Mouse (Mus musculus) heart, embryonic 10.5 days (tissue): ENCODE measurements around the gene Nhej1. TPM values are rescaled to one million over a fixed set of nuclear protein-coding genes. Genes with fewer than 3 reads are reported as not detected.

ENCODE experiments used
- DNase-seq: peaks from one replicate; pipeline ENCODE4 v3.0.0-alpha.2; 2017; ENCODE audit warnings: low spot score
- H3K27ac ChIP-seq: fragments of 300-500 bp; sonication (generic); 2 replicates; pipeline ENCODE4 v1.5.1; 2016; ENCODE audit warnings: mild to moderate bottlenecking
- H3K27me3 ChIP-seq: fragments of 300-500 bp; sonication (generic); 2 replicates; pipeline ENCODE4 v1.6.1; 2016; ENCODE audit warnings: mild to moderate bottlenecking; ENCODE audit not compliant: poor library complexity, insufficient read depth, severe bottlenecking
- H3K36me3 ChIP-seq: fragments of 300-500 bp; sonication (generic); 2 replicates; pipeline ENCODE4 v1.6.1; 2016; ENCODE audit warnings: mild to moderate bottlenecking, moderate library complexity
- H3K4me1 ChIP-seq: fragments of 300-500 bp; sonication (generic); 2 replicates; pipeline ENCODE4 v1.6.1; 2016; ENCODE audit warnings: mild to moderate bottlenecking
- H3K4me3 ChIP-seq: fragments of 300-500 bp; sonication (generic); 2 replicates; pipeline ENCODE4 v1.5.1; 2016; ENCODE audit warnings: mild to moderate bottlenecking, moderate library complexity
- H3K9me3 ChIP-seq: fragments of 300-500 bp; sonication (generic); 2 replicates; pipeline ENCODE4 v1.6.1; 2016; ENCODE audit warnings: mild to moderate bottlenecking, moderate library complexity
- WGBS: fragments of 180-500 bp; shearing (Covaris S2); methylation state at CpG from one replicate; pipeline ENCODE4 v1.1.7; 2016; 5-methylcytosine and 5-hydroxymethylcytosine counted together
- polyA plus RNA-seq: library from polyadenylated mRNA; unstranded; fragments of >200 nt; fragmentation: Nextera tagmentation; extraction: Ambion mirVana; gene quantifications from 2 replicates; pipeline ENCODE4 v1.2.1, GENCODE M21; 2016

Gene Nhej1
- polyA plus RNA-seq, 1 experiment from 2014 or later: 10.3 TPM

- H3K36me3 ChIP-seq: no peaks in the 10 kb centered on the region
- WGBS: 72% methylated on average over 9 of the region's 9 CpGs
- H3K4me3 ChIP-seq: no peak overlapping the region
- H3K9me3 ChIP-seq: no peaks in the 10 kb centered on the region
- DNase-seq: no peak
- H3K27ac ChIP-seq: no peak overlapping the region
- peaks cover 86% of the 10 kb centered on the region for H3K27me3 ChIP-seq
- H3K4me1 ChIP-seq: no peaks in the 10 kb centered on the region
Measured at GRCm38 (mm10) chr1:74927621-74928296, 197.2 kb downstream of the Nhej1 start.

- no peak overlapping the region for H3K27ac ChIP-seq
- no peak for DNase-seq
- no peaks in the 10 kb centered on the region for H3K4me1 ChIP-seq
- H3K4me3 ChIP-seq: no peak overlapping the region
- H3K36me3 ChIP-seq: no peaks in the 10 kb centered on the region
- peaks cover 86% of the 10 kb centered on the region for H3K27me3 ChIP-seq
- H3K9me3 ChIP-seq: no peaks in the 10 kb centered on the region
- 37% methylated on average over 6 of the region's 6 CpGs for WGBS
Measured at GRCm38 (mm10) chr1:74926721-74927120, 198.3 kb downstream of the Nhej1 start.

GRCm38 (mm10) chr1:74924464-74924863 lies 200.5 kb downstream of the Nhej1 start:
- Histone ChIP-seq H3K36me3 (no peaks in the 10 kb centered on the region), H3K27ac (no peak overlapping the region), H3K4me1 (no peaks in the 10 kb centered on the region), H3K4me3 (no peak overlapping the region), H3K9me3 (no peaks in the 10 kb centered on the region), H3K27me3 (peaks cover 77% of the 10 kb centered on the region)
- 57% methylated on average over 4 of the region's 4 CpGs for WGBS
- DNase-seq: no peak

Other genes with a start within 250 kb of the Nhej1 start
- 1.2 and 1.4 TPM in 2 replicates for gene Fev, start 239.8 kb downstream of the Nhej1 start, polyA plus RNA-seq
- not detected in 2 replicates for gene Cryba2, start 232.1 kb downstream of the Nhej1 start, polyA plus RNA-seq
- not detected in 2 replicates for gene Cfap65, start 189.6 kb downstream of the Nhej1 start, polyA plus RNA-seq
- gene Ihh, start 173.5 kb downstream of the Nhej1 start, polyA plus RNA-seq: 0.11 and 0.75 TPM in 2 replicates
- gene Slc23a3, start 8.7 kb upstream of the Nhej1 start, polyA plus RNA-seq: 0.06 TPM in 1 of 2 replicates, not detected in the other
- gene Cnppd1, start 17.5 kb upstream of the Nhej1 start, polyA plus RNA-seq: 36.3 TPM in 2 replicates
- gene Retreg2, start 17.6 kb upstream of the Nhej1 start, polyA plus RNA-seq: 30.4 and 37.5 TPM in 2 replicates
- gene Zfand2b, start 43.4 kb upstream of the Nhej1 start, polyA plus RNA-seq: 30.2 and 32.1 TPM in 2 replicates
- gene Abcb6, start 55.2 kb upstream of the Nhej1 start, polyA plus RNA-seq: 24.6 and 29.8 TPM in 2 replicates
- 24.7 and 28.5 TPM in 2 replicates for gene Ankzf1, start 67.0 kb upstream of the Nhej1 start, polyA plus RNA-seq
- 27.5 and 36.0 TPM in 2 replicates for gene Atg9a, start 67.0 kb upstream of the Nhej1 start, polyA plus RNA-seq
- 7.9 and 10.9 TPM in 2 replicates for gene Glb1l, start 85.6 kb upstream of the Nhej1 start, polyA plus RNA-seq
- 103 and 131 TPM in 2 replicates for gene Stk16, start 85.6 kb upstream of the Nhej1 start, polyA plus RNA-seq
- 35.2 and 50.8 TPM in 2 replicates for gene Tuba4a, start 94.7 kb upstream of the Nhej1 start, polyA plus RNA-seq
- gene A630095N17Rik, start 106.9 kb upstream of the Nhej1 start, polyA plus RNA-seq: not detected in 2 replicates
- gene Dnajb2, start 111.2 kb upstream of the Nhej1 start, polyA plus RNA-seq: 24.5 and 32.4 TPM in 2 replicates
- 0.70 and 0.84 TPM in 2 replicates for gene Ptprn, start 139.3 kb upstream of the Nhej1 start, polyA plus RNA-seq
- not detected in 2 replicates for gene Resp18, start 153.2 kb upstream of the Nhej1 start, polyA plus RNA-seq
- 142 and 144 TPM in 2 replicates for gene Dnpep, start 192.8 kb upstream of the Nhej1 start, polyA plus RNA-seq
- 341 and 642 TPM in 2 replicates for gene Des, start 235.1 kb upstream of the Nhej1 start, polyA plus RNA-seq